Mouse (Mus musculus) intestine, embryonic 14.5 days (tissue): ENCODE measurements at regions not wholly inside any gene's neighbourhood (a gene's known extent, or its start where the extent isn't known, plus 50 kb on each side); places are given as distances from the start of the nearest gene placed in this dataset.

Experiments
- ATAC-seq: fragments of 200-750 bp; cut with Nextera tagmentation; replicated peaks from 2 replicates; pipeline ENCODE4 v1.8.0; 2017; ENCODE audit warnings: low read depth, moderate number of reproducible peaks, moderate TSS enrichment, moderate library complexity; ENCODE audit not compliant: low FRiP score, low TSS enrichment
- DNase-seq: peaks from one replicate; pipeline ENCODE4 v3.0.0-alpha.2; 2018; ENCODE audit warnings: low spot score
- H3K27ac ChIP-seq: fragments of 300-500 bp; sonication (generic); 2 replicates; pipeline ENCODE4 v1.5.1; 2014; ENCODE audit warnings: low read depth, mild to moderate bottlenecking, control low read depth
- H3K27me3 ChIP-seq: fragments of 300-500 bp; sonication (generic); replicated peaks from 2 replicates; pipeline ENCODE4 v1.6.1; 2014; ENCODE audit warnings: low read length, control low read depth; ENCODE audit not compliant: control insufficient read depth, insufficient read depth
- H3K36me3 ChIP-seq: fragments of 300-500 bp; sonication (generic); 2 replicates; pipeline ENCODE4 v1.6.1; 2014; ENCODE audit warnings: low read length, control low read depth; ENCODE audit not compliant: control insufficient read depth, insufficient read depth
- H3K4me1 ChIP-seq: fragments of 300-500 bp; sonication (generic); replicated peaks from 2 replicates; pipeline ENCODE4 v1.6.1; 2014; ENCODE audit warnings: low read length, control low read depth, mixed read lengths; ENCODE audit not compliant: control insufficient read depth, insufficient read depth
- H3K4me2 ChIP-seq: fragments of 300-500 bp; sonication (generic); 2 replicates; pipeline ENCODE4 v1.6.1; 2014; ENCODE audit warnings: low read length
- H3K4me3 ChIP-seq: fragments of 300-500 bp; sonication (generic); 2 replicates; pipeline ENCODE4 v1.5.1; 2014; ENCODE audit warnings: low read depth, low read length, control low read depth, mixed read lengths
- H3K9ac ChIP-seq: fragments of 300-500 bp; sonication (generic); 2 replicates; pipeline ENCODE4 v1.6.1; 2014; ENCODE audit warnings: mild to moderate bottlenecking, low read length
- H3K9me3 ChIP-seq: fragments of 300-500 bp; sonication (generic); 2 replicates; pipeline ENCODE4 v1.6.1; 2016; ENCODE audit warnings: low read length, control low read depth; ENCODE audit not compliant: control insufficient read depth

GRCm38 (mm10) chr2:146802973-146803372 lies 52.7 kb upstream of the Kiz start:
- Histone ChIP-seq H3K9me3 (no peaks in the 10 kb centered on the region), H3K27ac (no peak overlapping the region), H3K27me3 (no peaks in the 10 kb centered on the region), H3K36me3 (no peaks in the 10 kb centered on the region), H3K4me1 (no peaks in the 10 kb centered on the region), H3K4me2 (no peak overlapping the region), H3K4me3 (no peak overlapping the region), H3K9ac (no peak overlapping the region)
- DNase-seq, result no peak
- no peak for ATAC-seq
